Mouse (Mus musculus) frontal cortex, postnatal 25 days (tissue): ENCODE results near the gene Ggn.
"Not testable (repeated sequence)": the region's sequence is repeated elsewhere in the genome, so short reads cannot be mapped to it uniquely, and the experiment has no call there.

Experiments used
- DNase-seq, 2 experiments: peaks; one replicate each; pipeline ENCODE4 v3.0.0; 2022; ENCODE audit warnings: low spot score in 2 of 2

The Ggn gene

GRCm38 (mm10) chr7:29170066-29170754, at the start of gene Ggn, which contains the start of gene Spred3:
Gene Ggn, plus strand, starts transcription at chr7:29170210.
Gene Spred3, minus strand, starts transcription at chr7:29170411.
- DNase-seq: peak in 1 of 2 experiments; percentile 27

- DNase-seq: no peak
Observed at GRCm38 (mm10) chr7:29122821-29123220, 47.2 kb upstream of the Ggn start.

- no peak for DNase-seq
Observed at GRCm38 (mm10) chr7:29123531-29124358, 46.3 kb upstream of the Ggn start.

GRCm38 (mm10) chr7:29124970-29125369, 45.0 kb upstream of the Ggn start, which contains the start of gene Ryr1:
Gene Ryr1, minus strand, starts transcription at chr7:29125179.
- DNase-seq: no peak

GRCm38 (mm10) chr7:29126173-29126915, 43.7 kb upstream of the Ggn start:
- peak; percentile 12 to 21 for DNase-seq

- DNase-seq: no peak
Observed at GRCm38 (mm10) chr7:29128725-29129124, 41.3 kb upstream of the Ggn start.

GRCm38 (mm10) chr7:29134230-29134629, 35.8 kb upstream of the Ggn start:
- no peak for DNase-seq

GRCm38 (mm10) chr7:29134693-29135386, 35.2 kb upstream of the Ggn start, which contains the start of gene Rasgrp4:
Gene Rasgrp4, plus strand, starts transcription at chr7:29134851.
- DNase-seq: no peak

GRCm38 (mm10) chr7:29137429-29137828, 32.6 kb upstream of the Ggn start:
- DNase-seq: no peak

GRCm38 (mm10) chr7:29139237-29139636, 30.8 kb upstream of the Ggn start:
- DNase-seq: not testable (repeated sequence)

GRCm38 (mm10) chr7:29141416-29141815, 28.6 kb upstream of the Ggn start:
- no peak for DNase-seq

GRCm38 (mm10) chr7:29144006-29144405, 26.0 kb upstream of the Ggn start:
- DNase-seq: no peak

GRCm38 (mm10) chr7:29146625-29147367, 23.2 kb upstream of the Ggn start:
- no peak for DNase-seq

- DNase-seq: no peak
Observed at GRCm38 (mm10) chr7:29148771-29149170, 21.2 kb upstream of the Ggn start.

GRCm38 (mm10) chr7:29151486-29151885, 18.5 kb upstream of the Ggn start:
- DNase-seq: no peak

- DNase-seq: no peak
Observed at GRCm38 (mm10) chr7:29154018-29154720, 15.8 kb upstream of the Ggn start.

GRCm38 (mm10) chr7:29155196-29155837, 14.7 kb upstream of the Ggn start:
- DNase-seq: peak; percentile 67 to 85

GRCm38 (mm10) chr7:29155838-29156782, 13.9 kb upstream of the Ggn start, which contains the start of gene Fam98c:
Gene Fam98c, minus strand, starts transcription at chr7:29156234.
- peak; percentile 67 to 71 for DNase-seq
